Mouse (Mus musculus) cortical plate, adult 2 months (tissue): ENCODE results near the gene Atp5l.

Experiments
- CTCF ChIP-seq: fragments of 200-500 bp; IDR thresholded peaks from 2 replicates; pipeline ENCODE4 v1.5.1; 2011; ENCODE audit warnings: mild to moderate bottlenecking, control low read depth, low read length; ENCODE audit not compliant: insufficient read depth; ENCODE audit errors: extremely low read depth
- POLR2A ChIP-seq: fragments of 200-500 bp; IDR thresholded peaks from 2 replicates; pipeline ENCODE4 v1.6.1; 2011; ENCODE audit warnings: mild to moderate bottlenecking, low read length, control low read depth; ENCODE audit not compliant: insufficient read depth; ENCODE audit errors: extremely low read depth

- TF ChIP-seq CTCF: no peak
- 0 out of 2 replicates have a peak, but pooled peaks have one; percentile 11 for TF ChIP-seq POLR2A
Measured at GRCm38 (mm10) chr9:44879694-44880271, 40.8 kb downstream of the Atp5l start.
